Comparison of ENCODE assay signal across 8 mouse cellular contexts in genomic region chr7:47427815-47428508, GRCm38 (mm10). TPM values are rescaled to one million over a fixed set of nuclear protein-coding genes. Genes with fewer than 3 reads are reported as not detected.
"Had no signal": no experiment of that assay in that cellular context is flagged by ENCODE, and none has a peak within 500 bp of the region (broad histone marks: within the 10 kb centered on the region; RNA-seq: fewer than 3 reads in every experiment).

No protein-coding gene starts in this region.

RNA-seq across cellular contexts. Expression of gene Mrgpra2a, which starts 24.0 kb away (rescaled TPM):
- polyA plus RNA-seq: neural tube, embryonic 13.5 days; neural tube, embryonic 14.5 days; neural tube, embryonic 15.5 days; small intestine, adult 2 months; spleen, adult 2 months; stomach, embryonic 14.5 days; stomach, postnatal 0 days; urinary bladder, adult 2 months had no signal
